Mouse (Mus musculus) erythroblast, adult 5-6 weeks (primary cell): Measurements from ENCODE around the gene Thada. TPM values are rescaled to one million over a fixed set of nuclear protein-coding genes. Genes with fewer than 3 reads are reported as not detected.
A peak's percentile ranks its signal among the peaks of the same experiment; 100 is the strongest.

Experiments
- ATAC-seq: replicated peaks from 2 replicates; pipeline ENCODE4 v1.8.0; 2016; ENCODE audit warnings: moderate number of reproducible peaks, mild to moderate bottlenecking, moderate TSS enrichment, inconsistent platforms; ENCODE audit not compliant: poor library complexity, low FRiP score, severe bottlenecking
- total RNA-seq, 2 experiments: library from RNA; stranded (forward) in 1 of 2; stranded (reverse) in 1 of 2; fragments of 150-400 nt in 1 of 2; fragments of 200-764, 138-1000 nt in 1 of 2; gene quantifications; 2 replicates each; pipeline versions ENCODE4 v1.2.3 to v1.2.4; 2015 to 2017; ENCODE audit warnings: low replicate concordance in 2 of 2

Thada gene
- 5.9 and 7.7 TPM in 2 replicates for total RNA-seq (2015; ENCODE audit: low replicate concordance)
- 5.4 and 7.4 TPM in 2 replicates for total RNA-seq (2017; ENCODE audit: low replicate concordance)

DNA sequence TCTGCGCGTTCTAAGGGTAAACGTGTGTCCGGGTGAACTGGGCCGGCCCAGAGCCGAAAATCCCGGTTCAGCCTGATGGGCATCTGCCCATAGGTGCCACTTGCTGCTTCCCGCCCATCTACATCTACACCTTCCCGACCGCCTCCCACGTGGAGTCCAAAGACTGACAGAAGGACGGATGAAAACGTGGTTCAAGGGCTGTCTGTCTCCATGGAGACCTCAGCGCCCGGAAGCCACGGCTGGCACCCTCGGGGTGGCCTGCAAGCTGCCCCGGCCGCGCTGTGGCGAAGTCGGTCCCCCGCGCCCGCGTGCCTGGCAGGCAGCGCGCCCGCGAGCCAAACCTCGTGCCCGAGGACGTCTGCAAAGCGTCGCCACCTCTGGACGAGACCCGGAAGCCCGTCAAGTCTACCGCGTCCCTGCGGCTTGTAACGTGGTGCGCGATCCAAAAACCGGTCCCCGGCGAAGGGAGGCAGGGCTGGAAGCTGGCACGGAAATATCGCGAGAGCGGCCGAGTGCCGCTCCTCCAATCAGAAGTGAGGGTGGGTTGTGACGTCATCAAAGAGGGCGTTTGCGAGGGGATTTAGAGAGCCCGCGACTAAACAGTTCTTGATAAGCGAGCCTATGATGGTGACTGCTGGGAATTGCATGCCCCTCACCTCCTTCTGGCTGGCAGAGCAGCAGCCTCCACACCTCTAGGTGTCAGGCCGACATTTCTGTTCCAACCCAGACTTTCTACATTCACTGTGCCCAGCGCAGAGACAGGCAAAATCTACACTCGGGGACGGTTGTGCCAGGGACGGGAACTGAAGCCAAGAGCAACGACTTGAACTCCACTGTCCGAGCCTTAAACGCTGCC, at the start of gene Thada:
TSS of gene Thada (minus strand) at position 453 of the 856 bp plus-strand sequence.
- ATAC-seq: peak; percentile 98

DNA sequence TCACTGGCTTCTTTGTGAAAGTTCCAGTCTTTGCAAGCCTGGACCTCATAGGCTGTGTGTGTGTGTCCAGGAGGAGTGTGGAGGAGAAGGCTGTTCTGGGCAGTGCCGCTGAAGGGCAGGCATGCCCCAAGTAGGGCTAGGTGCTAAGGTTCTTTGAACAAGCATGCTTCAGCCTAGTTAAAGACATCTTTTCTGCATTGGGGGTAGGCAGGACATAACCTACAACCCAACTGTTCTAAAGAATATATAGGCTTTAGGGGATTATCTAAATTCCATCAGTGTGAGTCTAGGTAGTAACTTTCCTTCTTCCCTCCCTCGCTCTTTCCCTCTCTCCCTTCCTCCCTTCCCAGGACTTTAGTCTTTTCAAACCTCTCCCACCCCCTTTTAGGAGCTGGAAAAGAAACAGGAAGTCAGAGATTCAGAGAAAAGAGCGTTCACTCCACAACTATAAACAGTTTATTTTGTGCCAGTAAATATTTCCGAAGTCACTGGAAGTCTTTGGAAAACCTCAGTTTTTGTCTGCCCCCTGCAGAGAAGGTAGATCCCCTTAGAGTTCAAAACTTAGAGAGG, 46.6 kb upstream of the Thada start:
- no peak for ATAC-seq

DNA sequence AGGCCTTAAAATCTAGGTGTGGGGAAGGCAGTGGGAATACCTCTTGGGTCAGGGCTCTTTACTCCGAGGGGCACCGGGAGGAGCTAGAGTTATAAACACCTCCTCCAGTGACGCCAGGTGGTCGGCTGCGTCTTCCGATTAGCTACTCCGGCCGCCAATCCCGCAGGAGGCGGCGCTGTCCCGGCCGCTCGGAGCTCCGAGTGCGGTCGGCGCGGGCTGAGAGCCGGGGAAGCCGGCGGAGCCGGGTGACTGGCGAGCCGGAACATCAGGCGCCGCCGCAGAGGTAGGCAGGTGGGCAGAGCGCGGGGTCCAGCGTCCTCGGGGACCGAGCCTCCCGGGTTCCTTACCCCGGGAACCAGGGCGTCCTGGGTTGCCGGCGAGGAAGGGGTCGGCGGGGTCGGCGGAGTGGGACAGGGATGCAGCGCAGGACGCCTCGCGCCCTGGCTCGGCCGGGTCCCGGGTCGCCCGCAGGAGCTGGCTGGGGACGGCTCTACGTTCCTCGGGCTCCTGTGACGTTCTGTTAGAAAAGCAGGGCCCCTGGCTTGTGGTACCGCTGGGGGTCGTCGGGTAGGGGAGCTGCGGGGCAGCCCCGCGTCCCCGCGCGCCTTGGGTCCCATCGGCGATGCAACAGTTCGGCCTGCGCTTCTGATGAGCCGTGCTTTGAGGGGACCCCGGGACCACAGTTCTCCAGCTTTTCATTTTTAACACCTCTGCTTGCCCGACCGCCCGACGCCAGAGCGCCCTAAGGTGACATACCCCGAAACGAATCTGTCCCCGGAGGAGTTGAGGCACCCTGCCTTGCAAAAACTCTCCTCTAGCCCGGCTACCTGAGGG, 45.9 kb upstream of the Thada start, which contains the start of gene Plekhh2:
TSS of gene Plekhh2 (plus strand) at position 214 of the 834 bp plus-strand sequence.
- ATAC-seq: no peak

DNA sequence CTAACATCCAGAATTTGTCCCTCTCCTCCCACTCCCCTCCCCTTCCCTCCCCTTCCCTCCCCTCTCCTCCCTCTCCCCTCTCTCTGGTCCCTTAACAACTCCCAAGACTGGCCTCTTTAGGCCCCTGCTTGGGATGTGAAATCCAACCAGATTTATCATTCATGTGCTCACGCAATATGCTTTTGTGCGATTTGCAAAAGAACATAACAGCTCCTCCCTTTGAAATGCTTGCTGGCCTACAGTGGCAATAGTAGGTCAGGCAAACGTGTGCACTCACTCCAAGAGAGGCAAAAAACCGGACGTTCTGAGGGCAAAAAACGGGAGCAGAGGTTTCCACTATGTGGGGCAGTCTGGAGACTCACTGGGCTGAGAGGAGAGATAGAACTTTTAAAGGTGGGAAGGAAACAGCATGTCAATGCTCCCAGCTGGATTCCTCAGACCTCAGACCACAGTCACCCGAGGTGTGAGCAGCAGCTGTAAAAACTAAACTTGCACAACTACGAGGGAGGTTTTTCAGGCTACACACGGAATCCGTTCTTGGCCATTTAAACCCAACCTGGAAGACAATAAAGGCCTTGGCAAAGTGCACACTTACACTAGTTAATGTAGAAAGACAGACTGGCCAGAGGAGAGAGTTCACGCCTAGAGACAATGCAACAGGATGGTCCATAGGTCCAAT, 45.1 kb upstream of the Thada start:
- no peak for ATAC-seq

GRCm38 (mm10) chr17:84510355-84510754, 44.4 kb upstream of the Thada start:
- ATAC-seq: no peak

GRCm38 (mm10) chr17:84509176-84509575, 43.2 kb upstream of the Thada start:
- no peak for ATAC-seq

DNA sequence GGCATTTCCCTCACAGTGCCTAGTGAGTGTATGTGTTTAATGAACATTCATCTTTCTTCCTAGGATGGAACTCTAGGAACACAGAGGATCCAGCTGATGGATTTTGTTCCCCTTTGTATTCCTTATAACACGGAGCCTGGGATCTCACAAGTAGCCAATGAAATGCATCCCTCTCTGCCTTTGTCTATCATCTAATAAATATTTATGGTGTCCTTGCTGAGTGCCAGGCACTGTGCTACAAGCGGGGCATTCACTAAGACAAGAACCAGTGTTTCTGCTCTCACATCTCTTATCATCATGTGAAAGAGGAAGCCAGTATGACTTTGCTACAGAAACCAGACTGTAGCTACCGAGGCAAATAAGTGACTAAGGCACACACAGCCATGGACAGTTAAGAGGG, 42.7 kb upstream of the Thada start:
- no peak for ATAC-seq

- no peak for ATAC-seq
Measured at GRCm38 (mm10) chr17:84505922-84506321, 39.9 kb upstream of the Thada start.

- ATAC-seq: no peak
Measured at GRCm38 (mm10) chr17:84502341-84502740, 36.3 kb upstream of the Thada start.

GRCm38 (mm10) chr17:84498639-84499038, 32.6 kb upstream of the Thada start:
- no peak for ATAC-seq

DNA sequence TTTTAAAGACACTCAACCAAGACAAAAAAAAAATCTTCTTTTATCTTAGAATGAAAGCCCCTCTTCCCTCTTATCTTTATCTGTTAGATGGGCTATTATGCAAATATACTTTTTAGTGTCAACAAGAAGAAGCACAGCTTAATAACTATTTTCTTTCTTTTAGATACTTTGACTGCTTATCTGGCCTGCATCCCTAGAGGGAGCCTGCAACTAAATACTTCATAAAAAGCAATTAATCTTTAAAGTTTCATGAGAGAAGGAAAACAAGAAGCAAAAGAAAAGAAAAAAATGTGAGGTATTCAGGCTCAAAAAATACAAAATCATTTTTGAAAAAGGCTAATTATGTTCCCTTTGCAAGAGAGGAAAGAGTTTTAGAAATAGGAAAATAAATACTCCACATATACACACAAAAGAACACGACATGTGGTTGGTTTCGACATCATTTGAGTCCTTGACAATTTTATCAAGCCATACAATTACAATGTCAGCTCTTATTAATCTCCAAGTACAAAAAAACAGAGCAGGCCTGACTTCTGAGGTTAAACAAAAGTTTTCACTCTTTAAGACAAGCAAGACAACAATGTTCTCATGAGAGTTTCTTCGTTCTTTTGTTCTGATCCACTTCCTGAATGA, 32.1 kb upstream of the Thada start:
- no peak for ATAC-seq

GRCm38 (mm10) chr17:84497559-84497958, 31.6 kb upstream of the Thada start:
- no peak for ATAC-seq

DNA sequence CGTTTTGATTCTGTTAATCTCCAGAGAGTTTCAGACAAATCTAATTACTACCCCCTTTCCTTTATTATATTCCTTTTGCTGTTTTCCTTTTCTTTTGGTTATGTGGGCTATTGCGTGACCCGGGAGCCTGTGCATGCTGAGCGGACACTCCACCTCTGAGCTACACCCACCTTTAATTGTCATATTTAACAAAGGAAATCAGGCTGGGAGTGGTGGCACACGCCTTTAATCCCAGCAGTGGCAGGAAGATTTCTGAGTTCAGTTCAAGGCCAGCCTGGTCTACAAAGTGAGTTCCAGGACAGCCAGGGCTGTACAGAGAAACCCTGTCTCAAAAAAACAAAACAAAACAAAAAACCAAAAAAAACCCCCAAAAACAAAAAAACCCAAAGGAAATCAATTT, 31.0 kb upstream of the Thada start:
- no peak for ATAC-seq

- ATAC-seq: no peak
Measured at GRCm38 (mm10) chr17:84492255-84492880, 26.4 kb upstream of the Thada start.

DNA sequence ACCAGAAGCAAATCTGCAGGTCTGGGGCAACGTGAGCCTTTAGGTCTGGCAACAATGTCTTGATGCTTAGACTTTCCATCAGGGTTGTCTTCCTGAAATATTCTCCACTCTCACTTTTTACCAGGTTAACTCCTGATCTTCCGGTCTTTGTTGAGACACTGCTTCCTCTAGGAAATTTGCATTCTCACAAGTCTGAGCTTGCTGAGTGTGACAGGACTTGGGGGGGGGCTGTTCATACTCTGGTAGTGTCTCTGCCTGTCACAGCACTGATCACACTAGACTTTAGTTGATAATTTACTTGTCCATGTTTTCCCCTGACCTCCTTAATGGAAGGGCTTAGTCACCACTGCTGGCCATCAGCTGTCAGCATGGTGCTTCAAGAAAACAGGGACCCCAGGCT, 21.4 kb upstream of the Thada start:
- no peak for ATAC-seq

DNA sequence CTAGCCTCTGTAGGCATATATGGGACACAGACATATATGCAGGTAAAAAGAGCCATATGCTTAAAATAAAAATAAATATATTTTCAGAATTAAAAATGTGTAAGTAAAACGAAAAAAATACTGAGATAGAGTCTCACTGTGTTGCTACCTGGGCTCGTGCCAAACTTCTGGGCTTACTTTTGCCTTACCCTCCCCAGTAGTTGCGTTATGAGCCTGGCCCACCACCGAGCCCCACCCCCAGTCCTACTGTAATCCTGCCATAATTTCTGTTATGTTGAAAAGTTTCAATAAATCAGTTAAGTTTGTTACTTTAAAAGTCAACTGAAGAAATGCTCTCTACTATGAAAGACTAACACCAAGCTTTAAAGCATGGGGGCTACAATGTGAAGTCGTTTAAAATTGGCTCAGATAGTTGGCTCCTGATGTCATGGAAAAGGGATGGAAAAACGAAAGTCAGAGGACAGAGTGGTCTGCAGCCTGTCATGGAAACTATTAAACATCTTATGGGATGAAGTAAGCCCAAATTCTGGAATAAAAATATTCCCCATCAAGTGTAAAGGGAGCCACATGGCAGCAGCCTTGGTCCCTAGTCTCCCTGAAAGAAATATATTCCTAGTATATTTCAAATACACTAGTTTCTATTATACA, 17.8 kb upstream of the Thada start:
- ATAC-seq: no peak

- ATAC-seq: no peak
Measured at GRCm38 (mm10) chr17:84482831-84483230, 16.8 kb upstream of the Thada start.
